ENCODE assay signal across 18 mouse cellular contexts in genomic region chr16:34997576-34997975, GRCm38 (mm10). TPM values are rescaled to one million over a fixed set of nuclear protein-coding genes. Genes with fewer than 3 reads are reported as not detected.
DNase-seq lines count a peak whose midpoint lies in the region; ATAC-seq and TF ChIP-seq lines count a peak whose summit lies in the region.
"Had no signal": no experiment of that assay in that cellular context is flagged by ENCODE, and none has a peak within 500 bp of the region (broad histone marks: within the 10 kb centered on the region; RNA-seq: fewer than 3 reads in every experiment).

No protein-coding gene starts in this region.

- H3K9ac ChIP-seq in lung, embryonic 14.5 days = no peak overlapping the region
- no peak overlapping the region for H3K9ac ChIP-seq in heart, postnatal 0 days (replicated peaks; ENCODE audit: low read depth, low read length)
- peak overlapping the region; percentile 64 for H3K9ac ChIP-seq in stomach, embryonic 16.5 days (ENCODE audit: low read length)
- no peak overlapping the region for H3K9ac ChIP-seq in midbrain, embryonic 14.5 days (replicated peaks; ENCODE audit: low read length)
- H3K9ac ChIP-seq: embryonic facial prominence, embryonic 12.5 days; hindbrain, embryonic 15.5 days; midbrain, embryonic 12.5 days had no signal

- peak; percentile 40 for DNase-seq in adrenal gland, postnatal 10 days
- DNase-seq in adrenal gland, postnatal 25 days = no peak
- DNase-seq in lung, embryonic 14.5 days = no peak
- DNase-seq in lung, postnatal 4 days = no peak
- no peak for DNase-seq in heart, postnatal 0 days (ENCODE audit: low spot score)
- DNase-seq in midbrain, embryonic 14.5 days = no peak
- no peak for DNase-seq in right cerebral cortex, adult 18-20 months
- DNase-seq: cerebellum, adult 11 months; gastrocnemius, postnatal 10 days; kidney, adult 8-10 months; thymus, postnatal 4 days had no signal

- peak overlapping the region; percentile 43 for H3K4me2 ChIP-seq in lung, embryonic 14.5 days
- no peak overlapping the region for H3K4me2 ChIP-seq in heart, postnatal 0 days (ENCODE audit: low read depth, low read length)
- peak overlapping the region; percentile 50 for H3K4me2 ChIP-seq in stomach, embryonic 16.5 days (ENCODE audit: low read depth, low read length)
- no peak overlapping the region for H3K4me2 ChIP-seq in midbrain, embryonic 14.5 days (ENCODE audit: low read length)
- H3K4me2 ChIP-seq: embryonic facial prominence, embryonic 12.5 days; hindbrain, embryonic 15.5 days; liver, embryonic 11.5 days; midbrain, embryonic 12.5 days had no signal

- H3K36me3 ChIP-seq in lung, embryonic 14.5 days (ENCODE audit: insufficient read depth) = peaks cover 21% of the 10 kb centered on the region
- H3K36me3 ChIP-seq in heart, postnatal 0 days (replicated peaks; ENCODE audit: control insufficient read depth, insufficient read depth, low read length) = no peaks in the 10 kb centered on the region
- H3K36me3 ChIP-seq in stomach, embryonic 16.5 days (ENCODE audit: control insufficient read depth, insufficient read depth, low read length) = no peaks in the 10 kb centered on the region
- H3K36me3 ChIP-seq in midbrain, embryonic 14.5 days (ENCODE audit: control insufficient read depth, insufficient read depth, low read length) = no peaks in the 10 kb centered on the region
- H3K36me3 ChIP-seq: embryonic facial prominence, embryonic 12.5 days; hindbrain, embryonic 15.5 days; midbrain, embryonic 12.5 days had no signal

- H3K27me3 ChIP-seq in lung, embryonic 14.5 days (ENCODE audit: insufficient read depth, low read length) = no peaks in the 10 kb centered on the region
- no peaks in the 10 kb centered on the region for H3K27me3 ChIP-seq in heart, postnatal 0 days (ENCODE audit: control insufficient read depth, insufficient read depth, low read length)
- H3K27me3 ChIP-seq in stomach, embryonic 16.5 days (ENCODE audit: control insufficient read depth, insufficient read depth, low read length) = peaks cover 4% of the 10 kb centered on the region; the same call in 1 of the 2 replicates
- H3K27me3 ChIP-seq in midbrain, embryonic 14.5 days (ENCODE audit: control insufficient read depth, insufficient read depth, low read length) = no peaks in the 10 kb centered on the region
- H3K27me3 ChIP-seq: embryonic facial prominence, embryonic 12.5 days; hindbrain, embryonic 15.5 days; midbrain, embryonic 12.5 days had no signal

- no peaks in the 10 kb centered on the region for H3K9me3 ChIP-seq in lung, embryonic 14.5 days (ENCODE audit: low read depth, low read length)
- H3K9me3 ChIP-seq in heart, postnatal 0 days (replicated peaks; ENCODE audit: control insufficient read depth, low read length) = no peaks in the 10 kb centered on the region
- no peaks in the 10 kb centered on the region for H3K9me3 ChIP-seq in stomach, embryonic 16.5 days (replicated peaks; ENCODE audit: control insufficient read depth, low read length)
- H3K9me3 ChIP-seq in midbrain, embryonic 14.5 days (ENCODE audit: control insufficient read depth, low read length) = no peaks in the 10 kb centered on the region
- H3K9me3 ChIP-seq: embryonic facial prominence, embryonic 12.5 days; hindbrain, embryonic 15.5 days; midbrain, embryonic 12.5 days had no signal

- no peak for TF ChIP-seq EP300 in heart, postnatal 0 days (IDR thresholded peaks at IDR 0.05; ENCODE audit: low read depth)

- H3K27ac ChIP-seq in lung, embryonic 14.5 days (ENCODE audit: low read depth) = peak overlapping the region; percentile 37
- H3K27ac ChIP-seq in heart, postnatal 0 days (ENCODE audit: low read depth) = no peak overlapping the region
- peak overlapping the region; percentile 79 for H3K27ac ChIP-seq in stomach, embryonic 16.5 days (ENCODE audit: low read length)
- H3K27ac ChIP-seq in midbrain, embryonic 14.5 days (replicated peaks; ENCODE audit: low read depth, low read length) = no peak overlapping the region
- H3K27ac ChIP-seq: embryonic facial prominence, embryonic 12.5 days; hindbrain, embryonic 15.5 days; macrophage; midbrain, embryonic 12.5 days had no signal

- H3K4me1 ChIP-seq in lung, embryonic 14.5 days (ENCODE audit: insufficient read depth) = peaks cover 24% of the 10 kb centered on the region
- H3K4me1 ChIP-seq in heart, postnatal 0 days (ENCODE audit: control insufficient read depth, insufficient read depth) = peaks cover 5% of the 10 kb centered on the region; the same call in 1 of the 2 replicates
- peaks cover 21% of the 10 kb centered on the region for H3K4me1 ChIP-seq in stomach, embryonic 16.5 days (ENCODE audit: control insufficient read depth, insufficient read depth, low read length)
- peaks cover 5% of the 10 kb centered on the region; the same call in 1 of the 2 replicates for H3K4me1 ChIP-seq in midbrain, embryonic 14.5 days (ENCODE audit: control insufficient read depth, insufficient read depth, low read length)

- H3K4me3 ChIP-seq in lung, embryonic 14.5 days (ENCODE audit: low read depth, low read length) = peak overlapping the region; percentile 11; the same call in 1 of the 2 replicates
- no peak overlapping the region for H3K4me3 ChIP-seq in heart, postnatal 0 days (ENCODE audit: low read depth, low read length)
- peak overlapping the region; percentile 44 for H3K4me3 ChIP-seq in stomach, embryonic 16.5 days (replicated peaks; ENCODE audit: low read length)
- no peak overlapping the region for H3K4me3 ChIP-seq in midbrain, embryonic 14.5 days (replicated peaks; ENCODE audit: low read depth, low read length)
- H3K4me3 ChIP-seq: embryonic facial prominence, embryonic 12.5 days; hindbrain, embryonic 15.5 days; midbrain, embryonic 12.5 days; myocyte had no signal

- 59% methylated on average over 10 of the region's 10 CpGs for WGBS in lung, embryonic 14.5 days
- 64% methylated on average over 10 of the region's 10 CpGs for WGBS in heart, postnatal 0 days
- 59% methylated on average over 10 of the region's 10 CpGs for WGBS in stomach, embryonic 16.5 days
- 75% methylated on average over 10 of the region's 10 CpGs for WGBS in midbrain, embryonic 14.5 days

- no peak for ATAC-seq in lung, embryonic 14.5 days (ENCODE audit: insufficient read depth)
- ATAC-seq in heart, postnatal 0 days (ENCODE audit: insufficient read depth, low read depth) = peak; percentile 39; the same call in 1 of the 2 replicates
- no peak for ATAC-seq in stomach, embryonic 16.5 days (ENCODE audit: insufficient read depth, low FRiP score)
- ATAC-seq in midbrain, embryonic 14.5 days (ENCODE audit: low FRiP score, low TSS enrichment) = no peak

- no peak for TF ChIP-seq CTCF in lung, embryonic 14.5 days (IDR thresholded peaks at IDR 0.05; ENCODE audit: low read depth)
- TF ChIP-seq CTCF in heart, postnatal 0 days (IDR thresholded peaks at IDR 0.05; ENCODE audit: low read depth) = no peak

RNA-seq across cellular contexts. Expression of gene Hacd2, which starts 24.7 kb away (rescaled TPM):
- total RNA-seq in adrenal gland, postnatal 10 days (2021) = 10 to 100 TPM; 33.2 to 50.3 TPM
- total RNA-seq in adrenal gland, postnatal 25 days (2021) = 35.4 and 40.2 TPM in 2 replicates
- 49.7 and 50.8 TPM in 2 replicates for polyA plus RNA-seq in lung, embryonic 14.5 days (2014; fragmentation: Nextera tagmentation; extraction: Ambion mirVana)
- total RNA-seq in heart, postnatal 0 days (2014; rRNA removed; ENCODE audit: low replicate concordance) = 2.6 and 6.1 TPM in 2 replicates
- 34.1 and 34.2 TPM in 2 replicates for polyA plus RNA-seq in heart, postnatal 0 days (2015; fragmentation: Nextera tagmentation; extraction: Ambion mirVana)
- 106 and 112 TPM in 2 replicates for polyA plus RNA-seq in stomach, embryonic 16.5 days (2015; fragmentation: Nextera tagmentation; extraction: Ambion mirVana)
- 25.9 and 26.2 TPM in 2 replicates for polyA plus RNA-seq in midbrain, embryonic 14.5 days (2014; fragmentation: Nextera tagmentation; extraction: Ambion mirVana)

Comparison
In these comparisons a context has a peak if more than half of its experiments do, and no peak if none do; other contexts are left out.
1. H3K27ac ChIP-seq: peak in lung, embryonic 14.5 days (single experiment) and stomach, embryonic 16.5 days (single experiment); none in heart, postnatal 0 days (single experiment) and midbrain, embryonic 14.5 days (single experiment).
2. H3K4me2 ChIP-seq: peak in lung, embryonic 14.5 days (single experiment) and stomach, embryonic 16.5 days (single experiment); none in heart, postnatal 0 days (single experiment) and midbrain, embryonic 14.5 days (single experiment).
3. H3K4me3 ChIP-seq: peak in lung, embryonic 14.5 days (single experiment) and stomach, embryonic 16.5 days (single experiment); none in heart, postnatal 0 days (single experiment) and midbrain, embryonic 14.5 days (single experiment).